Mouse (Mus musculus) adrenal gland, adult 8-10 months (tissue): ENCODE measurements around the gene Agtpbp1. TPM values are rescaled to one million over a fixed set of nuclear protein-coding genes. Genes with fewer than 3 reads are reported as not detected.
"Not testable (repeated sequence)": the region's sequence is repeated elsewhere in the genome, so short reads cannot be mapped to it uniquely, and the experiment has no call there.

Experiments
- DNase-seq: peaks from one replicate; pipeline ENCODE4 v3.0.0; 2022
- total RNA-seq, 4 experiments: library from RNA; stranded (reverse); gene quantifications; 2 replicates each; pipeline ENCODE4 v1.2.4; 2022

Gene Agtpbp1
- 10 to 100 TPM; 30.8 to 52.7 (median 43.7) TPM for total RNA-seq

DNA sequence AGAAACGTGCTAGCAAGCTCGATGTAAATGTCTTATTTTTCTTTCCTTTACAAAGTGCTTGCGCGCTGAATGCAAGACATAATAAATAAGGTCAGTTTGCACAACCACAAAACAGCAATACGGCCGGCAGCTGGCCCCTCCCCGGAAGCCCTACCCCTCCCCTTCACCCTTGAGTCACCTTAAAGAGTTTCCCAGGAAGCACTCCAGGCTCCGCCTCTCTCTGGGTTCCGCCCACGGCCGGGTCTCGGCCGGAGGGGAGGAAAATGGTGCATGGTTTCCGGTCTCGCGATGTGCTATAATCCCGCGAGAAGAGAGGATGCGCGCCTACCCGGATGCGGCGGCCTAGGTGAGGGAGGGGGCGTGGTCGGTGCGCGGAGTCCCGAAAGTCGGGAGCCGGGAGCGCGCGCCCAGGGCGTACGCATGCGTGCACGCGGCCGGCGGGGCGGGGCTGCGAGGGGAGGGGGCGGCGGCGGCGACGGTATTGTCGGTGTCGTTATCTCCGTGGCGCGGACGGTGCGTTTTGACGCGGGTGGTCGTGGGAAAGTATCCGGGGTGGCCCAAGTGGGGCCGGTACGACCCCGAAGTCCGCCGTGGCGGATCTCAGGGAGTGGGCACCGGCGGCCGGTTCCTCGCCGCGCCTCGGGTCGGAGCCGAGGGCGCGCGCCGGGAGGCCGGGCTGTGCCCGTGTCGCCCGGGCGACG, at the start of gene Agtpbp1, which contains the start of gene Naa35:
TSS of gene Agtpbp1 (minus strand) at position 281 of the 701 bp plus-strand sequence.
TSS of gene Naa35 (plus strand) at position 313 of the 701 bp plus-strand sequence.
- peak; percentile 99 for DNase-seq

DNA sequence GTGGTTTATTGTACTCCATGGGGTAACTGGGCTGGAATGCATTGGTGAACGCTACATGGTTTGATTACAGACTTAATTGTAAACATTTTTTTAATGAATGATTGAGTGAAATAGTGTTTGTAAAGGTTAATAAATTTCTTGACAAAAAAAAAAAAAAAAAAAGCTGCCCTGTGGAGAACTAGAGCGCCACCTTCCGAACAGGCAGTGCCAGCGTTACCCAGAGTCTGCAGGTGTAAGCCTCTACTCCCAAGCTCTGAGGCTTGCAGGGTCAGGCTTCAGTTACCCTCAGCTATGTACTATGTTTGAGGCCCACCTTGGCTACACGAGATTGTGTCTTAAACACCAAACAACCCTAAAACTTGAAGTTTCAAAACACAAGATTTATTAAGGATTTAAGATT, 49.6 kb upstream of the Agtpbp1 start:
- DNase-seq = no peak

DNA sequence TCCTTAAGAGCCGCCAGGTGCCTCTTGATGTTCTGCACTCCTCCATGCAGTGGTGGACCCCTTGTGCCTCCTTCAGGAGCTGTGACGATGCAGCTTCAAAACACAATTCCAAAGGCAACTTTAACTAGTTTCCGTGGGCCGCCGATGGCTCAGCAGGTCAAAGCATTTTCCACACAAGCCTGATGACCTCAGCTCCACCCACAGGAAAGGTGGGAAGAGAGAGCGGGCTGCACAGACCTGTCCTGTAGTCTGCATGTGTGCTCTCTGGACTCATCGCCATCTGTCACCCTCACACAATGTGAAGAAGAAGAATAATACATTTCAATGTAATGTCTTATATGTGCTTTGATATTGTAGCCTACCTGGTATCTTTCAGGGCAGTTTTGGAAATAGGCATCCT, 41.7 kb upstream of the Agtpbp1 start:
- DNase-seq = no peak

DNA sequence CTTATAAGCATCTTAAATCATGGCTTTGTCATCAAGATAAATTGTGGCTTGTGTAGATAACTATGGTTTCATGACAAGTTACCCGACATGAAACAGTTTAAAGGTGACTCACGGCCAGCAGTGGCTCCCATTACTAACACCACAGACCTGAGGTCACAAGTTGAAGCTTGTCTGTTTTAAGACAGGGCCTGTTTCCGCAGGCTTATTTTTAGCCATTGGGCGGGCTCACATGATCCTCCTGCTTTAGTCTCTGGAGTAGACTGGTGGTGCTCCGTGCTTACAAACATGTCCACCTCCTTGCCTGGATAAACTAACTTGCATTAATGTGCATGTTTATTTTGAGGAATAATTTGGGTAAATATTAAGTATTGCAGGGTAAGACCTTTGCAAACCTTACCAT, 39.9 kb upstream of the Agtpbp1 start:
- no peak for DNase-seq

DNA sequence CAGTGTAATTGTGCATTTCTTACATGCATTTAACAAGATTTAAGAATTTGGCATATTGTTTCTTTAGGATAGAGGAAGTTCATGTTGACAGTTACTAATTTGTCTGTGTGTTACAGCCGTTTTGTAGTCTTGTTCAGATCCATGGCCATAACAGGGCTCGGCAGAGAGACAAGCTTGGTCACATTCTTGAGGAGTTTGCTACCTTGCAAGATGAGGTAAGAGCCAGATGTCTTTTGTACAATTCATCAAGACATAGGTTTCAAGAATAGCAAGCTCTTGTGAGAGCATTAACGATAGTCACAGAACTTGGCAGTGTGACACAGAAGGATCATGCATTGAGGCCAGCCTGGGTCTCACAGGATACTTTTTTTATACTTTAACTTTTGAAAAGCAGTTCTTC, 39.4 kb upstream of the Agtpbp1 start:
- no peak for DNase-seq

DNA sequence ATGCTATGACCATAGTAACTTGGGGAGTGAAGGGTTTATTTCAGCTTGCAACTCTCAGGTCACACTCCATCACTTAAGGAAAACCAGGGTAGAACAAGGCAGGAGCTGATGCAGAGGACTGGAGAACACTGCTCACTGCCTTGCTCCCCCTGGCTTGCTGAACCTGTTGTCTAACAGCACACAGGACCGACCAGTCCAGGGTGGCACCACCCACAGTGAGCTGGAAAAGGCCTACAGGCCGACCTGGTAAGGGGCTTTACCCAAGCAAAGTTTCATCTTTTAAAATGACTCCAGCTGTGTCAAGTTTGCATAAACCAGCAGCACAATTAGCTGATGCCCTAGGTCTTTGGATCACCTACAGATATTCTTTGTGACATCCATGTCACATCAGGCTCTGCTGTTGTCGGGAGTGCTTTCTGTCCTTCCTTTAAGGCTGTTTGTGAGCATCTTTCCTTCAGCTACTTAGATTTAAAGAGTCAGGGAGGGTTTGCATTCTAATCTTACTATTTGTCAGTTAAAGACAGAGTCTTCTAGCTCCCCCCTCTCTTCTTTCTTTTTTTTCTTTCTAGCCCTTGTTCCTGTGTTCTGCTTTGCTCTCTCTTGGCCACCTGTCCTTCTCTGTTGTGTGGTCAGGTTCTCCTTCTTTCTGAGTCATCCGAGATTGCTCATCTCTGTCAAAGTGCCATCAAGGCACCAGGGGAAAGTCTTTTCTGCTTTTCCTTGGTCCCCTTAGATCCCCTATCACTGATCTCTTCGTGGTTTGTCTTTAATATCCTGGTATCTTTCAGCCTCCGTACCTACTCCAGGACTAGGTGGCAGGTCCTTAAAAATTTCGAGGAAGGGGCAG, 36.8 kb upstream of the Agtpbp1 start:
- no peak for DNase-seq

DNA sequence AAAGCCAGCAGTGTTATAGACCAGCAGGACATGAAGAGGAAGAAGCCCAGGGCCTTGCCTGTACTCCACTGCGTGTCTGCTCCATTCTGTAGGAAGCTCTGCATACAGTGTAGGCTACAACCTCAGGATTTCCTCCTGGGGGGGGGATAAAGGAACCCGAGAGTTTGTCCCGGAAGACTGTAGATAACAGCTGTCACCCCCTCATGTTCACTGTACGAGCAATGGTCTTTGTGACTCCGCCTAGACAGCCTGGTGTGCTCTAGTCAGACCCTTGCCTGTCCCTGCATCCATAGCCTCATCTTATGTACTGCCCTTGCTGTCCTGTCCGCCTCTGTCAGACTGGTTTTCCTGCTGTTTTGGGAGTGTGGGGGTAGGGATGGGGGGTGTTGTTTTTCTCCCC, 33.4 kb upstream of the Agtpbp1 start:
- no peak for DNase-seq

DNA sequence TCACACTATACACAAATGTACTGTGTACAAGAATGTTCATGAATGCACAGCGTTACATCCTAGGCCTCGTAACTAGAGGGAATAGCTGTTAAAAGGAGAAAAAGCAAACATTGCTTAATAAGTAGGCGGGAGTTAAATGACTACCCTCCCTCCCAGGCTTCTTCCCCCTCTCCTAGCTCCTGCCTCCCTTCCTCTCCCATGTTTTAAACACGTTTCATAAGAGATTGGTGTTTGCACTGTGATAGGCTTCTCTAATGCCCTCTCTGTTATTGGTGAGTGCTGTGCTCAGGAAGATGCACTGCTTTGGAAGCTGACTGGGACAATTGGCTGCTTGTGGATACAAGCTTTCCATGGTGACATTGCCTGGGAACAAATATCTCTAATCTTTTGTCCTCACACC, 30.5 kb upstream of the Agtpbp1 start:
- DNase-seq = no peak

DNA sequence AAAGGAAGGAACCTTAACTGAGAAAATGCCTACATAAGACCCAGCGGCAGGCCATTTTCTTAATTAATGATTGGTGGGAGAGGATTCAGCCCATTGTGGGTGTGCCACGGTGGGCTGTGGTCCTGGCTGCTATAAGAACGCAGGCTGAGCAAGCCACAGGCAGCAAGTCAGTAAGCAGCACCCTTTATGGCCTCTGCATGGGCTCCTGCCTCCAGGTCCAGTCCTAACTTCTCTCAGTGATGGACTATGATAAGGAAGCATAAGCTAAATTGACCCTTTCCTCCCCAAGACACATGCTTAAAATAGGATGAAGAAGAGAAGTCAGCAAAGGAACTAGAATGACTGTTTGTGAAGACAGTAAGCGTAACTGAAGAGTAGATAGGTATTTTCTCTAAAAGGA, 30.1 kb upstream of the Agtpbp1 start:
- DNase-seq = no peak

DNA sequence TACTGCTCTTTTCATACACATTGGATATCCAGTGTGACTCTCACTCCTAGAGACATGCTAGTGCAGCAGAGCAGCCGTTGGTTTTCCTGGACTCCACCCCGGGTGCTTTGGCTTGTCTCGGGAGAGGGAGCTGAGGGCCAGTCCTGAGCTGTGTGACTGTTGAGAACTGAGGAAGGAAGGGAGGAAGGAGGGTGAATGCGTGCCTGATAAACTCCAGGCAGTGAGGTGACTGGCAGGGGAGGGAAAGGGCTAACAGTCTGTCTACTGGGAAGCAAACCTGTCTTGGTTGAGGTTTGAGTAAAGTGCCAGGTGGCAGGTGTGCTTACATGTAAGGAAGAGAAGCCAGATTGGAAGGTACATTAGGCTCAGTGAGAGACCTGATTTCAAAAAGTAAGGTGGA, 28.8 kb upstream of the Agtpbp1 start:
- no peak for DNase-seq

DNA sequence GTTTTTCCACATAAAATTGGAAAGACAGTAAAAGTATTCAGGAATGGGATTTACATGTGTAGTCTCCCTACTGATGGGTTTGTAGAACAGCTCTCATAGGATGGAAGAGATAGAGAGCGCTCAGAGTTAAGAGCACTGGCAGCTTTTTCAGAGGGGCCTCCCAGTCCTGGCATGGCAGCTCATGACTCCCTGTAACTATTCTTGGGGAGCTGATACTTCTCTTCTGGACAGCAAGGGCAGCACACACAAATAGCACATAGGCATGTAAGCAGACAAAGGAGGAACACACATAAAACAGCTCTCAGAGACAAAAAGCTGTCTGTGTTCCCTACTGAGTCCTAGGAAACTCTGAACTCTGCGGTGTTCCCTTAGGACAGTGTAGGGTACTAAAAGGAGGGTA, 25.4 kb upstream of the Agtpbp1 start:
- DNase-seq = no peak

DNA sequence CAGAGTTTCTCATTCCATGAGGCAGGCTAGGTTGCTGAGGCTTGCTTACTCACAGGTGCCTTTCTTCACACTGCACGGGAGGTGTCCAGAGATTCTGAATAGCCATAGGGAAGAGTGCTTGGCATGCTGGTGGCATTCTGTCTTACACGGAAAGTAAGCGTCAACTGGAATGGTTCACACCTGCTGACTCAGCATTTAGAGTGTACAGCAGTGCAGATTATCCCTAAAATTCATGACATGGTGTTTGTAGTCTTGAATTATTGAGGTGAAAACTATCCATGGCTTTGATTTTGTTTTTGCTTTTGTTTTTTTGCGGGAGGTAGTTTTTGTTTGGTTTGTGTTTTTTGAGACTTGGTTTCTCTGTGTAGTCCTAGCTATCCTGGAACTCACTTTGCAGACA, 24.9 kb upstream of the Agtpbp1 start:
- no peak for DNase-seq

DNA sequence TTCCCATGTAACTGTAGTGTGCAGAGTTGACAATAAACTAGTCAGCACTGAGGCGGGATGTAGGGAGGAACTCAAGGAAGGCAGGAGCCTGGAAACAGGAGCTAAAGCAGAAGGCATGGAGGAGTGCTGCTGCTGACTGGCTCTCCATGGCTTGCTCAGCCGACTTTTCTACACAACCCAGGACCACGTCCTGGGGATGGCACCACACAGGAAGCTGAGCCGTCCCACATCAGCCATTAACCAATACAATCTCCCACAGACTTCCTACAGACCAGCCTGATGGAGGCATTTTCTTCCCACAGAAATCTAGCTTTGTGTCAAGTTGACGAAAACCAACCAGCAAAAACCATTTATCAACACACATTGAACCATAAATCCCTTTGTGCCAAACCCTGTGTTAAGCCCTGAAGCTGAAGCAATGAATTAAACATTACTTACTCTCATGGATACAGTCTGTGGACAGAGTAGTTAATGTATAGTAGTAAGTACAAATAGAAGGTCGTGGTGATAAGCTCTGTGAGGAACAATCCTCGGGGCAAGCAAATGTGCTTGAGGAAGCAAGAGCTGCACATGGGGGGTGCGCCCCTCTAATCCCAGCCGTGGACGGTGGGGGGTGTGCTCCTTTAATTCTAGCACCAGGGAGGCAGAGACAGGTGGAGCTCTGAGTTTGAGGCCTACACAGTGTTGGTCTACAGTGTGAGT, 20.3 kb upstream of the Agtpbp1 start:
- no peak for DNase-seq

DNA sequence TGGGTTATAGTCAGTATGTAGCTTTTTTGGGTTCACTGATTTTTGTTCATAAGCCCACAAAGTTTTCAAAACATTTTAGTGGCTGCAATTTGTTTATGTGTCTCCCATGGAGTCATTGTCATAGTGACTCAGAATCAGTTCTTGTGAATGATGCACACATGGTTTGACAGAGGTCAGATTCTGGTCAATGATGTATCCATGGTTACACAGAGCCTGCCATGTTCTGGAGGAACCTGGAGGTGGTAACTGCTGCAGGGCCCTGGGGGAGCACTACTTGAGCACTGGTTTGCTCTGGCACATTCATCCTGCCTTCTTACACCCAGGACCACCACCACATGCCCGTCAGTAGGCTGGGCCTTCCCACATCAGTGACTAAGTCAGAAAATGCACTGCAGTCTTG, 19.5 kb upstream of the Agtpbp1 start:
- no peak for DNase-seq

DNA sequence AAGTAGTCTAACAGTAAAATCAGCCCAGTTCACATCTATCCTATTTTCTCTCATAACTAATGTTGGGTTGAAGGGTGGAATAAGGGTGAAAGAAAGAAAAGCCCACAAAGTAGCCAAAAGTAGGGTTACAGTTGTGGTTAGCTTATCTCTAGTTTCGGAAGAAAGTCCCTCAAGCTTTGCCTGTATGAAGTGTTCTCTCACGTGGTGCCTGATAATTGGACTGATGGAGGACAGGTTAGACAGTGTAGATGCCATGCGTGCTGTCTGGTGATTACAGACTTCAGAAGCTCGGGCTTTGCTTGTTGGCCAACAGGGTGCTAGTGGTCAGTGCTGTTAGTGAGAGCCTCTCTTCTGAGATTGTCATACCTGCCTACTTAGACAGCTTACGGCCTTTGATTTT, 18.1 kb upstream of the Agtpbp1 start:
- no peak for DNase-seq

DNA sequence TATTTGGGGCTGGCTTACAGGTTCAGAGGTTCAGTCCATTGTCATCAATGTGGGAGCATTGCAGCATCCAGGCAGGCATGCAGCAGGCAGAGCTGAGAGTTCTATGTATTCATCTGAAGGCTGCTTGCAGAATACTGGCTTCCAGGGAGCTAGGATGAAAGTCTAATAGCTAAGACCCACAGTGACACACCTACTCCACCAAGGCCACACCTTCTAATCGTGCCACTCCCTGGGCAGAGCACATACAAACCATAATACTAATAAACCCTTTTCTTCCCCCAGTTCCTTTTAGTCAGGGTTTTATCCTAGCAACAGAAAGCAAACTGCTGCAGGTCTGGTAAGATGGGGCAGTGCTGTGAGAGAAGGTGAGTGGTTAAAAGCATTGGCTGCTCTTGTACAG, 7.6 kb upstream of the Agtpbp1 start:
- no peak for DNase-seq

DNA sequence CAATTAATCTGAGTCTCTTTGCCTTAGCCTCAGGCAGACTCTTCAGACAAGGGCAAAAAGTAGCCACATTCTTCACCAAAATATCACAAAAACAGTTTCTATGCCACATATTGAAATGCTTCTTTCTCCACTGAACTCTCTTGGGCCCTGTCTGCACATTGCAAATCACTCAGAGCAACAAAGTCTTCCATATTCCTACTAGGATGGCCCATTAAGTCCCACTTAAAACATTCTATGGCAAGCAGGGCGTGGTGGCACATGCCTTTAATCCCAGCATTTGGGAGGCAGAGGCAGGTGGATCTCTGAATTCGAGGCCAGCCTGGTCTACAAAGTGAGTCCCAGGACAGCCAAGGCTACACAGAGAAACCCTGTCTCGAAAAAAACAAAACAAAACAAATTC, 7.0 kb upstream of the Agtpbp1 start:
- not testable (repeated sequence) for DNase-seq

DNA sequence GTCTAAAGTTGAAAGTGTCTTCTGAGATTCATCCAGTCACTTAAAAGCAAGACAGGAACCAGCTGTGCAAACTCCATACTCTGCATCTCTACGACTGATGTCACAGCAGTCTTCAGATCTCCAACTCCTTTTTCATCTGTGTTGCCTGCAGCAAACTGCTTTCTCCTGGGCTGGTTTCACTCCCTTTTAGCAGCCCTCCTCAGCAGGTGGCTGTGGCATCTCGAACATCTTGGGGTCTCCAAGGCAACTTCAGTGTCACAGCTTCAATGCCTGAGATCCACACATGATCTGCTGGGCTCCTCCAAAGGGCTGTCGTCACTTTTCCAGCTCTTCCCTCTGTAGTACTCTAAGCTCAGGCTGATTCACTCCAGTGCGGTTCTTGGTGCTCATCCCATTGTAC, 5.7 kb upstream of the Agtpbp1 start:
- DNase-seq = no peak

DNA sequence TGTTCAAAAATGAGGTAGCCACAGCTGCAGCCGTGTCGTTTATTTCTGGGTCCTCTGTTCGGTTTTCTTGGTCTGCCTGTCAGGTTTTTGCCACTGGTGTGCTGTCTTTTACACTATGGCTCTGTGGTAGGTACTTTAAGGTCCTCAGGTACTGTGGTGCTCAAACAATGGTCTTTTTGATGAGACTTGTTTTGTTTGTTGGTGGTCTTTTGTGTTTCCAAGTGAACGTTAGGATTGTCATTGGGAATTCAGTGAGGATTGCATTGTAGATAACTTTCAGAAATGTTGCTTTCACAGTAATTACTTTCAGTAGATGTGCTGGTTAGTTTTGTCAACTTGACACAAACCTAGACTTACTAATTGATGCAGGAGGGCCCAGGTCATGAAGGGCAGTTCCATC, 4.6 kb upstream of the Agtpbp1 start:
- no peak for DNase-seq

DNA sequence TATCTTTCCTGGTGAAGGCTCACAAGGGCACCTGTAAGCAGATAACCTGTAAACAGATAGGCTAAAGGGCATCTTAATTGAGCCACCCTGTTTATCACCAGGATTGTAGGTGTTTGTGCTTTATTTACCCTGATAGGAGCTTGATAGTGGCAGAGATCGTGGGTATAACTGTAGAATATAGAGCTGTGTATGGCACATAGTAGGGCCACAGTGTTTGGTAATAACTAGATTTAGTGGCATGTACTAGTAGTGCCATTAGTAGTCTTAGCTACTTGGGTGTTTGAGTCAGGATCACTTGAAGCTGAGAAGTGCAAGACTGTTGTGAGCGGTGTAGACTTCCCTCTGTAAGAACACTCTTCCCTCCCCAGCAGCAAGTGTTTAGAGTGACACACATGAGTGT, 2.2 kb upstream of the Agtpbp1 start:
- no peak for DNase-seq

DNA sequence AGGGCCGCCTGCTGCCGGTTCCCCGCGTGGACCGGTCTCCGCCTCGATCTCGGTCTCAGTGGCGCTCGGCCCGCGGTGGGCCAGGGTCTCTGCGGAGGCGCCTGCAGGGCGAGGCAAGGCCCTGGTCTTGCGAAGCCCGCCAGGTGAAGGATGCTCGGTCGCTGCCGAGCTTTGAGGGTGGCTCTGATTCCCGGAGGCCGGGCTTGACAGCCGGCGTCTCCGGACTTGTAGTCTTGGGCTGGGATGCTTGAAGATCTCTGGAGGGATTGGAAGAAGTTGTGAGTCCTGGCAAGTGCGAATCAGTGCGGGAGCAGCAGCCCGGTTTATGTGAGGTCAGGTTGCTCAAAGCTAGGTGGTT, 600 bp upstream of the Agtpbp1 start:
- peak; percentile 17 for DNase-seq

DNA sequence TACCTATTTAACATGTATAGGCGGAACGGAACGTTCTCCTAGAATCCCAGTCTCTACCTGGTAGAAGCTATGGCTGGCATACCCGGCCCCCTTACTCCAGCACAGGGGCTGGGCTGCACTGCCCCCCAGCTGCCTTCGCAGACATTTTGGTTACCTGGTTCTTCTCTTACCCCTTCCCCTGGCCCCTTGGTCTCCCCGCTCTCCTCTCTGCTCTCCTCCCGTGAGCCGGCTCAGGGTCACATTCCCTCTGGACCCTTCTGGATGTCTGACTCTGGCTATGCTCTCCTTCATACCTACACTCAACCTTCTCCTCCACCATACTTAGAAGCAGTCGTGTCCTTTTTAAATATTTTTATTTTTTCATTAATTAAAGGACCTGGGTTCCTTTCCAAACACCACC, 546 bp downstream of the Agtpbp1 start:
- peak; percentile 31 for DNase-seq

DNA sequence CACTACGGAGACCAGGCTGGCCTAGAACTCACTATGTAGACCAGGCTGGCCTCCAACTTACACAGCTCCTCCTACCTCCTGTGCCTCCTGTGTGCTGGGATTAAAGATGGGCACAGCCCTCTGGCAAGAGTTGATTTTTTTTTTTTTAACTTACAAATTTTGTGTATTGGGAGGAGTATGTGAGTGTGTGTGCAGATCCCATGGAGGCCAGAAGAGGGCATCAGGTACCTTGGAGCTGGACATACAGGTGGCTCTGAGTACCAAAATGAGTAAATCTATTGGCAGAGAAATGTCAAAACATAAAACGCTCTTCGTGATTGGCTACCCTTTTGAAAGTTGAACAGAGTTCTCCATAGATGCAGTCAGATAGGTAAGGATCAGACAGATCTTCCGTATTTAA, 4.1 kb downstream of the Agtpbp1 start:
- DNase-seq = no peak

DNA sequence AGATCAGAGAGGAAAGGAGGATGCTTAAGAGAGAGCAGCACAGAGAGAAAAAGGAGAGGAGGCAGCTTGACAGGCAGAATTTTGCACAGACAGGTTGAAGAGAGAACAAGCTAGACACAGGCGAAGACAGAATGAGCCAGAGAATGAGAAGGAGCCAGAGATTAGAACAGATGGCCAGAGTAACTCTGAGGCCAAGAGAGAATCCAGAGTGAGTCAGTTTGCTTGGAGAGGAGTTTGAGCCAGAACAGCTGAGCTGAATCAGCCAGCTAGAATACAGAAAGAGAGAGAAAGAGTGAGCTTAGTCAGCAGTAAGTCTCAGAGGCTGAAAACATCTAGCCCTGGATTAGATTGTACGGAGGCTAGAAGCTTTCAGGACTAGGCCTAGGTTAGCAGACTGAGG, 12.5 kb downstream of the Agtpbp1 start:
- no peak for DNase-seq
